Mouse (Mus musculus): ENCODE data around the gene Gcfc2. TPM values are rescaled to one million over a fixed set of nuclear protein-coding genes. Genes with fewer than 3 reads are reported as not detected.

Gcfc2 gene
- 1.2 and 2.0 TPM in 2 replicates for polyA plus RNA-seq (2012; ENCODE audit: low replicate concordance)

DNA sequence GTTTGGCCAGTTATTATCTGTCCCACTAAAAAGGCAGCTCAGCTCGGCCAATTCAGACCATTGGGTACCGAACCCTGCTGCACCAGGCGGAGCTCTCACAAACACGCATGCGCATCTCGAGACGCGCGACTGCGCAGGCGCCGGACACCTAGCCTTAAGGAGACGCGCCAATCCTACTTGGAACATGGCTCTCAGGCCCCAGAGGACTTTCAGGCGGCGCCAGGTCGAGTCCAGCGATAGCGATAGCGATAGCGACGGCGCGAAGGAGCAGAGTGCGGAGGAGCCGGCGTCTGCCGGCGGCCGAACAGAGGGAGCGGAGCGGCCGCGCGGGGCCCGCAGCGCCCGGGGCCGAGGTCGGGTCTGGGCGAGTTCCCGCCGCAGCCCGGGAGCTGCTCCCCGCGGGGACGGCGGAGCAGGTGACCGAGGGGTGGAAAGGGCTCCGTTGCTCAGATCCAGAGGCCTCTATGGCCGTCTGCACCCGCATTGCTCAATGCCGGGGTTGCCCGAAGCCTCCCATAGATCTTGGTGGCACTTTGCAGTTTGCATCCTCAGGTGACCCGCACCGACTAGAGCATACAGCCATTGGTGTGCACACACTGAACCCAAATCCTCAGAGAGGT is at the start of gene Gcfc2:
Gene Gcfc2, plus strand, starts transcription at position 147 of the 620 bp plus-strand sequence.

GRCm38 (mm10) chr6:81965296-81966067 is 42.0 kb downstream of the Gcfc2 start, which contains the start of gene Mrpl19:
Mrpl19 (minus strand) TSS chr6:81965958.

Other genes with a start within 250 kb of the Gcfc2 start
- 1.3 and 3.6 TPM in 2 replicates for gene Mrpl19, start 42.3 kb downstream of the Gcfc2 start, polyA plus RNA-seq (2012; ENCODE audit: low replicate concordance)
- gene Eva1a, start 117.4 kb downstream of the Gcfc2 start, polyA plus RNA-seq (2012; ENCODE audit: low replicate concordance), result 1.5 and 2.2 TPM in 2 replicates

All from hematopoietic multipotent progenitor cell, adult 10-12 weeks (in vitro differentiated cells).